Mouse (Mus musculus): ENCODE data around the gene Slc4a4.

Slc4a4 gene

GRCm38 (mm10) chr5:89194654-89195053 is 308.0 kb downstream of the Slc4a4 start:
- DNase-seq = no peak

DNA sequence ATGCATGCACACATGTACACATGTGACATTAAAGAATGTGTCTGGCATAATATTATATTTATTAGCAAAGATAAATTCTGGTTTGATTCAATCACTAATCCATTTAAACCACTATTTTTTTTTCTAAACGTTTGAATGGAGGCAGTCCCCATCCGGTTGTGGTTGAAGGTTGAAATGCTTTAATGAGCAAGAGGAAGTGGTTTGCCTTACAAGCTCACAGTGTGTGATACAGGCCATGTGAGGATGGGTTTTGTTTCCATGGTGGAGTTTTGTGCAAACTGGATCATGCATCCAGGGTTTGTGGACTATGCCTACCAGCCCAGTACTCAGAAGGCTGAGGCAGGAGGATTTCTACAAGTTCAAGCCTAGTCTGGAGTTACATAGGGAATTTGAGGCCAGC is 311.9 kb downstream of the Slc4a4 start:
- no peak for DNase-seq

- DNase-seq = no peak
Measured at GRCm38 (mm10) chr5:89209973-89210703, 323.5 kb downstream of the Slc4a4 start.

- no peak for DNase-seq
Measured at GRCm38 (mm10) chr5:89211057-89211456, 324.4 kb downstream of the Slc4a4 start.

DNA sequence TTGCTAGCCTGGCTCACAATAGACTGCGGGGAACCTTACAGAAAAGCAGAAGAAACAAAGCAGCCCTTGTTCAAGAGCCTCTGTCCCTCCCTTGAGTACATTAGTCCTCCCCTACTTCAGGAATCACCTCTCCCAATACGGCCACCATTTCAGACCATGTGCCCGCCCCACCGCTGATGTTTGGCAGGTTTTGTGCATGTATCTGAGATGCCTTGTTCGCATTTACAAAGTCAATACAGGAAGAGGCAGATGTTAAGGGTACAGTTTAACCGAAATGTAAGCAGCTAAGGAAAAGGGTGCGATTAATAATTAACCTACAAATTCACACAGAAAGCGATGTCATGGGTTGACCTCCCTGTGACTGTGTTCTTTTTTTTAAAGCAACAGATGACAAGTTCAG is 331.6 kb downstream of the Slc4a4 start:
- DNase-seq = no peak

- DNase-seq = no peak
Measured at GRCm38 (mm10) chr5:89218709-89219108, 332.1 kb downstream of the Slc4a4 start.

DNA sequence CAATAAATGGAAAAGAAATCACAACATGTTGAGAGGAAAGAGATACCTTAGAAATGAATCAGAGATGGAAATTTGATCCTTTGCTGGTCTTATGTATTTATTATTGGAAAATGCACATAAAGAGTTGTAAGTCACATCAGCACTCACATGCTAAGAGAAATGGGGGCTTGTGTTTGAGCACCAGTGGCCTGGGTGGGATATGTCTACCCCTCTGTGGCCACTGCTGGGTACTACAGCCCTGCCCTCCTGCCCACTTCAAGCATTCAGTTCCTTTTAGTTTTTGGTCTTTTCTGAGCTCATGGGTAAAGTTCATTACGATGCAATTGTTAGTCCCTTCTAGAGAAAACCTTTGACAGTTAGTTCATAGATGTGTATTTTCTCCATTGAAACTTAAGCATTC is 335.0 kb downstream of the Slc4a4 start:
- no peak for DNase-seq

GRCm38 (mm10) chr5:89223061-89223740 is 336.6 kb downstream of the Slc4a4 start:
- no peak for DNase-seq

DNA sequence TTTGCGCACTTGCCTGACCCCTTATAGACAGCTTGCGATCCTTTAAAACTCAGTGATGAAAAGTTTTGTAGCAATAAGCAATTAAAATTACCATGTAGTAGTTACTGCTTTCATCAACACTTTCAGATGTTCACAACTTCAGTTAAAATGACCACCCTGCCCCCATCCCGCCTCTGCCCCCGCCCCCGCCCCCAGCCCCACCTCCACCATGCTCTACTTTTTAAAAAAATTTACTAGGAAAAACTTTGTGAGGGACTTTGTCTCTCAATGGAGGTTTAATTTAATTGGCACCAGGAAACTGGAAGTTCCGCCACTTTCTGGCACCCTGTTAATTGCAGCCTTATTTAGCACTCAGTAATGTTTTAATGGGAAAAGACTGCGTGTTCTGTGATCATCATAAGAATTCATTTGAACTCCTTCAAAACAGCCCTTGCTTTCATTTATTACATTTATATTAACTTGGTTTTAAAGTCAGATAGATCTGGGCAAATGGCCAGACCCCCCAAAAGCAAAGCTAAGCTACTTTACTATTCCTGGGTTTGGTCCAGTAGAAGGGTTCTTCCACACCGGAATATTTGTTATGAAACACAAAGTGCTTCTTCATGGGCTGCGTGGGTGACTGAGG is 337.2 kb downstream of the Slc4a4 start:
- no peak for DNase-seq

GRCm38 (mm10) chr5:89227948-89228347 is 341.3 kb downstream of the Slc4a4 start:
- DNase-seq = no peak

GRCm38 (mm10) chr5:89229606-89230005 is 343.0 kb downstream of the Slc4a4 start:
- DNase-seq = no peak

- DNase-seq = no peak
Measured at GRCm38 (mm10) chr5:89232313-89232712, 345.7 kb downstream of the Slc4a4 start.

GRCm38 (mm10) chr5:89251806-89252205 is 365.2 kb downstream of the Slc4a4 start:
- DNase-seq = no peak

- DNase-seq = no peak
Measured at GRCm38 (mm10) chr5:89259804-89260492, 373.3 kb downstream of the Slc4a4 start.

GRCm38 (mm10) chr5:89277049-89277448 is 390.4 kb downstream of the Slc4a4 start:
- no peak for DNase-seq

DNA sequence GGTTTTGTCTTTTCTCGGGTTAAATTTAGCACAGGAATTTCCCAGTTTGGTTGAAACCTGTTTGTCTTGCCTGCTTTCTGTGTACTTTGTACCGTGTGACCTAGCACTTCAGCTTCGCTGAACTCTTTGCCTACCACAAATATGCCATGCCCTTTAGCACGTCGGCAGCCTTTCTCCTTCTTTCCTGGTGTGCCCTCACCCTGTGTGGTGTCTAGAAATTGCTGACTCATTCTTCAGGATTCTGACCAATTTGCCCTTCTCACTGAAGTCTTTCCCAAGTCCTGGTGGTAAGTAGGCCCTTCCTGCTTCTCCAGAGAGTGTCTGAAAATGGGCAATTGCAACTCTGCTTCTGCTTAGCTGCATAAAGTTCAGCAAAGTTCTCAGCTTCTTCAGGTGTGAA is 391.0 kb downstream of the Slc4a4 start:
- no peak for DNase-seq

GRCm38 (mm10) chr5:89278309-89278708 is 391.7 kb downstream of the Slc4a4 start:
- DNase-seq = no peak

GRCm38 (mm10) chr5:89280312-89280863 is 393.8 kb downstream of the Slc4a4 start:
- no peak for DNase-seq
